Mouse (Mus musculus) neural tube, embryonic 15.5 days (tissue): ENCODE data around the gene Plpp6. TPM values are rescaled to one million over a fixed set of nuclear protein-coding genes. Genes with fewer than 3 reads are reported as not detected.

Experiments
- ATAC-seq: fragments of 200-750 bp; cut with Nextera tagmentation; 2 replicates; pipeline ENCODE4 v1.8.0; 2017; ENCODE audit warnings: mild to moderate bottlenecking, moderate TSS enrichment, moderate library complexity; ENCODE audit not compliant: low FRiP score
- H3K27ac ChIP-seq: fragments of 300-500 bp; sonication (generic); replicated peaks from 2 replicates; pipeline ENCODE4 v1.5.1; 2015; ENCODE audit warnings: mild to moderate bottlenecking, inconsistent platforms
- H3K27me3 ChIP-seq: fragments of 300-500 bp; sonication (generic); replicated peaks from 2 replicates; pipeline ENCODE4 v1.6.1; 2015; ENCODE audit warnings: inconsistent platforms
- H3K36me3 ChIP-seq: fragments of 300-500 bp; sonication (generic); 2 replicates; pipeline ENCODE4 v1.6.1; 2015; ENCODE audit warnings: inconsistent platforms
- H3K4me1 ChIP-seq: fragments of 300-500 bp; sonication (generic); 2 replicates; pipeline ENCODE4 v1.6.1; 2015; ENCODE audit warnings: inconsistent platforms
- H3K4me2 ChIP-seq: fragments of 300-500 bp; sonication (generic); 2 replicates; pipeline ENCODE4 v1.6.1; 2015; ENCODE audit warnings: inconsistent platforms, mild to moderate bottlenecking, moderate library complexity
- H3K4me3 ChIP-seq: fragments of 300-500 bp; sonication (generic); replicated peaks from 2 replicates; pipeline ENCODE4 v1.5.1; 2015; ENCODE audit warnings: mild to moderate bottlenecking, inconsistent platforms
- H3K9ac ChIP-seq: fragments of 300-500 bp; sonication (generic); replicated peaks from 2 replicates; pipeline ENCODE4 v1.6.1; 2015; ENCODE audit warnings: mild to moderate bottlenecking, inconsistent platforms
- H3K9me3 ChIP-seq: fragments of 300-500 bp; sonication (generic); replicated peaks from 2 replicates; pipeline ENCODE4 v1.6.1; 2016; ENCODE audit warnings: inconsistent platforms
- WGBS: fragments of 180-500 bp; shearing (Covaris S2); methylation state at CpG from one replicate; pipeline ENCODE4 v1.1.7; 2015; ENCODE audit warnings: mixed read lengths; 5-methylcytosine and 5-hydroxymethylcytosine counted together
- polyA plus RNA-seq: library from polyadenylated mRNA; unstranded; fragments of >200 nt; fragmentation: Nextera tagmentation; extraction: Ambion mirVana; gene quantifications from 2 replicates; pipeline ENCODE4 v1.2.1, GENCODE M21; 2015

The Plpp6 gene
- polyA plus RNA-seq, 1 experiment from 2014 or later: 12.0 TPM

DNA sequence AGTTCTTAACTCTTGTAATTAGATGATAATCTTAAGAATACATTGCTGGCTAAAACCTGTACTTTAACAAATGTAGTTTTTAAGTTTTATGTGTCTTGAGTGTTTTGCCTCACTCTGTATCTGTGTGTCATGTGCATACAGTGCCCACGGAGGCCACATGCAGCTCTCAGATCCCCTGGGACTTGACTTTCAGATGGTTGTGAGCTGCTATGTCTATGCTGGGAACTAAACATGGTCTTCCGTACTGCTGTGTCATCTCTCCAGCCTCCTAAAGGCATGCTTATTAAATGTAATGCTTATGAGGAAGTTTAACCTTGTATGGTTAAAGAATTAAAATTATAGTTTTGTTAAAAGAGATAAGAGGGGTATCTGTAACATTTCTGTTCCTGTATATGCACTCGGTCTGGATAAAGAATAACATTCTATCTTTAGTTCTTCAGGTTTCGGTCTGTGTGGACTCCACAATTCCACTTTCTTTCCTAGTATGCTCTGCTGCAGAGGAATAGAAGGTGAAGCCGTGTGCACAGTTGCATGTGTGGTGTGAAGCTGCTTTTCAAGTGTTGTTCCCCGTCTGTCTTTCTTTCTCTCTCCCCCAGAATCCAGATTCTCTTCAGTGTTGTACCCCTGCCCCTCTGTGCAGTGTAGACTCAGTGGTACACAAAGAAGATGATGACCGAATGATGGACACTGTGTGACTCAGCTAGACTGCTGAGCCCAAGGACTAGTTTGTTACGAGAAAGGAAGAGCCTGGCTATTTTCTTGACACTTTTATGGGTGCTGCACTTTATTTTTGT is 51.9 kb downstream of the Plpp6 start:
- ATAC-seq: no peak
- peaks cover 60% of the 10 kb centered on the region for H3K36me3 ChIP-seq
- no peaks in the 10 kb centered on the region for H3K9me3 ChIP-seq
- no peak overlapping the region for H3K9ac ChIP-seq
- WGBS: 81% methylated on average over 8 of the region's 8 CpGs
- H3K4me2 ChIP-seq: no peak overlapping the region
- no peaks in the 10 kb centered on the region for H3K27me3 ChIP-seq
- H3K4me1 ChIP-seq: no peaks in the 10 kb centered on the region
- no peak overlapping the region for H3K4me3 ChIP-seq
- H3K27ac ChIP-seq: no peak overlapping the region

DNA sequence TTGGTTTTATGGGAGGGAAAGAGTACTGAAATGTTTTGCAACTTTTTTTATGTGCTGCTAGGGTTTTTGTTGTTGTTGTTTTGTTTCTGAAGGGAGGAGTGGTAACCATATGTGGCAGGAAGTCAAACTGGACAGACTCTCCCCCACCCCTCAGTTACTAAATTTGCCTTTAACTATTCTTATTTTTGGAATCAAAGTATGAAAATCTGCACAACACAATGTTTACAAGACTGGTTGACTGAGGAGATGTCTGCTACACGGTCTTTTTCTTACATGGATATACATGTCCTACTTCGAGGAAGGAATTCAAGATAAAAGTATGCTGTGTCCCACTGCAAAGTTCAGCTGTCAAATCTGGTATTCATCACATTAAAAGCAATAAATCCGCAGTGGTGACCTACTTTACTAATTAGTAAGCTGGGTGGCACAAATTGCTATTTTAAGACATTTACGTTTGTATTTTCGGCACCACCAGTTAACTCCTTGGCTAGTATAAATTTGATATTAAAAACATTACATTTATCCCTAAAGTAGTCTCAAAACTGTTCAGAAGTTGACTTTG is 52.5 kb downstream of the Plpp6 start:
- no peaks in the 10 kb centered on the region for H3K4me1 ChIP-seq
- no peak overlapping the region for H3K9ac ChIP-seq
- H3K27ac ChIP-seq: no peak overlapping the region
- no peak overlapping the region for H3K4me2 ChIP-seq
- no peak overlapping the region for H3K4me3 ChIP-seq
- H3K27me3 ChIP-seq: no peaks in the 10 kb centered on the region
- ATAC-seq: no peak
- no peaks in the 10 kb centered on the region for H3K9me3 ChIP-seq
- H3K36me3 ChIP-seq: peaks cover 60% of the 10 kb centered on the region
- 91% methylated on average over 5 of the region's 5 CpGs for WGBS

Other genes with a start within 250 kb of the Plpp6 start
- gene Slc1a1, start 128.9 kb upstream of the Plpp6 start, polyA plus RNA-seq: 49.5 and 57.3 TPM in 2 replicates
- 0.78 and 0.96 TPM in 2 replicates for gene 4430402I18Rik, start 3.8 kb downstream of the Plpp6 start, polyA plus RNA-seq
- gene Cdc37l1, start 26.4 kb downstream of the Plpp6 start, polyA plus RNA-seq: 44.0 and 46.7 TPM in 2 replicates
- 66.1 and 69.8 TPM in 2 replicates for gene Ak3, start 84.0 kb downstream of the Plpp6 start, polyA plus RNA-seq
- 41.0 and 49.0 TPM in 2 replicates for gene Rcl1, start 137.4 kb downstream of the Plpp6 start, polyA plus RNA-seq